Mouse (Mus musculus): ENCODE results near the gene Ier5. TPM values are rescaled to one million over a fixed set of nuclear protein-coding genes. Genes with fewer than 3 reads are reported as not detected.
A peak's percentile ranks its signal among the peaks of the same experiment; 100 is the strongest.

The Ier5 gene
- total RNA-seq, 2 experiments from 2014 or later: 28.2 to 28.6 TPM

DNA sequence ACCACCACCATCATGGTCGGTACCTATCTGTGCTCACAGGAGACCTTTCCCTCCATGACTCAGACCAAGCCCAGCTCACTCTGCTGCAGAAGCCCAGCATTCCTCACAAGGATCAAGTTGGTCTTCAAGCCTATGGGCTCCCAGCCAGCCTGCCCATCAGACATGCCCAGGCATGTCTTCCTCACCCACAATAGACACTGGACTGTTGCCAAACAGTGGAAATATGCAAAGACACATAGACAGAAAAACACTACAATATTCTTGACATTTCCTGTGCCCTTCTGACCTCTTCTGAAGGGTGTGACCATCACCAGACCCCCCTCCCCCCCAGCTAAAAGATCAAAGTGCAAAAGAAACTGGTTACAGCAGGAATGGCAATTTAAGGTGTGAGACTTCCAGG is 43.3 kb downstream of the Ier5 start:
- no peak for DNase-seq (ENCODE audit: extremely low spot score in 1 of 2, low spot score in 1 of 2)

DNA sequence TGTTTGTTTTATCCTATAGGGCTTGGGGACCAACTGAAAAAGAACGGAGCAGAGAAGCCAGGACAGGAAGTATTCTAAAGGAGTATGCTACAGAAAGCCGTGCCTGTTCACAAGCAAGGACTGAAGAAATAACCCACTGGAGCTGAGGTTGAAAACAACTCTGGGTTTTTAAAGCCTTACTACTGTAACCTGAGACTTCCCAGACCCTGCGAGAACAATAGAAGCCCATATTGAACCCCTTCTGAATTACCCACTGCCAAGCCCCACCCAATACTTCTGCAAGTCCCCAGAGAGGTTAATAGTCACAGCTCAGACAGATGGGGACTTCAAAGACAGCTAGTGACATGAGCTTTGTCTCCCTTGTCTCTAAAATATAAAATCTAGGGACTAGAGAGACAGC is 44.4 kb downstream of the Ier5 start:
- DNase-seq (ENCODE audit: extremely low spot score in 1 of 2, low spot score in 1 of 2): no peak

DNA sequence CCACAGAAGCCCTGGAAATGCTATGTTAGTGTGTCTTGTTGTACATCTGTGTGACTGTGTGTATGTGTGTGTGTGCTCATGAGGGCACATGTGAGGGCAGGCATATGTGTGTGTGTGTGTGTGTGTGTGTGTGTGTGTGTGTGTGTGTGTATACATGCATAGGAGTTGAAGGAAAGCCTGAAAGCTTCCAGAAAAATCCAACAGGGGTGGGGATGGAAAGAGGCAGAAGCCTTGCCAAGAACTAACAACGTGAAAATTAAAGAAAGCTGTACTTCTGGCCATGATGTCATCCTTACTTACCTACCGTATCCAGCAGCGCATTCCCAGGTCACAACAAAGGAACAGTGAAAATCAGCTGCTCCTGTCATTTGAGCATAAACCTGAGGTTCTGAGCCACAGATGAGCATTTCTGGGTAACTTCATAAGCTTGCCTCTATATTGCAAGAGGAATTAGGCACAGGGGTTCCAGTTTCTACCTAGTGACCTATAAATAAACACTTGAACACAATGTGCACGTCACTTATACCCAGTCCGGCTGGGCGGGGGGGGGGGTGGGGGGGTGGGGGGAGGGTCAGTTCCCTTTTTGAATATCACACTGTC is 45.0 kb downstream of the Ier5 start:
- DNase-seq (ENCODE audit: extremely low spot score in 1 of 2, low spot score in 1 of 2): no peak

DNA sequence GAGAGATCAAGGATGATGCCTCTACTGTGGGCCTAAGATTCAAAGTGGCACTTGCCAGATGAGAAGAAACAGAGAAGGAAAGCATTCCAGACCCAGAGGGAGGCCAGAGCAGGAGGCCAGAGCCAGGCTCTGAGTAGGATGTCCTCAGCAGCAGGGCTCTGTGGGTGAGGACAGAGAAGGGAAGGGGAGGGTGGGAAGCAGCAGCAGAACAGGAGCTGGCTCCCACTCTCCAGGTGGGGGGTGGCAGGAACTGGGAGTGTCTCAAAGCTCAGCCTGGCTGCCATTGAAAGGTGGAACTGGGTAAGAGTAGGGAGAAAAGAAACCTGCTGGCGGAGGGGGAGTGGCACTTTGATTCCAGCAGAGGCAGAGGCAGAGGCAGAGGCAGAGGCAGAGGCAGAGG is 46.1 kb downstream of the Ier5 start:
- no peak for DNase-seq (ENCODE audit: extremely low spot score in 1 of 2, low spot score in 1 of 2)

DNA sequence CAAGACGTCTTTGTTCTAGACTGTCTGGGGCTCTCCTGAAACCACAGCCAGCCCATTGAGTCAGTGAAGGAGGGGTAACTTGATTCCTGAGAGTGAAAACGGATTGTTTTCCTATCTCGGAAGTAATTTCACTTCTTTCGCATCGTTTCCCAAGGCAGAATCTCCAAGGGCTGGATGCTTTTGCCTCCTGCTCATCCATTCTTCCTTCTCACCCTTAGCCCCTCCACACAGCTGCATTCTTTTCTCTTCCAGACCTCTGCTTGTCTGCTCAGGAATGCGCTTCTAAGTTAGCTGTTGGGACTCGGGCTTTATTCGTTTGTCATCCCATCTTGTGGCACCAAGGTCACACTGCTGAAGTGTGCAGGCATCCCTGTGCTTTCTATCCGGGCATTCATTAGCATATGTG is 46.7 kb downstream of the Ier5 start:
- no peak for DNase-seq (ENCODE audit: extremely low spot score in 1 of 2, low spot score in 1 of 2)

DNA sequence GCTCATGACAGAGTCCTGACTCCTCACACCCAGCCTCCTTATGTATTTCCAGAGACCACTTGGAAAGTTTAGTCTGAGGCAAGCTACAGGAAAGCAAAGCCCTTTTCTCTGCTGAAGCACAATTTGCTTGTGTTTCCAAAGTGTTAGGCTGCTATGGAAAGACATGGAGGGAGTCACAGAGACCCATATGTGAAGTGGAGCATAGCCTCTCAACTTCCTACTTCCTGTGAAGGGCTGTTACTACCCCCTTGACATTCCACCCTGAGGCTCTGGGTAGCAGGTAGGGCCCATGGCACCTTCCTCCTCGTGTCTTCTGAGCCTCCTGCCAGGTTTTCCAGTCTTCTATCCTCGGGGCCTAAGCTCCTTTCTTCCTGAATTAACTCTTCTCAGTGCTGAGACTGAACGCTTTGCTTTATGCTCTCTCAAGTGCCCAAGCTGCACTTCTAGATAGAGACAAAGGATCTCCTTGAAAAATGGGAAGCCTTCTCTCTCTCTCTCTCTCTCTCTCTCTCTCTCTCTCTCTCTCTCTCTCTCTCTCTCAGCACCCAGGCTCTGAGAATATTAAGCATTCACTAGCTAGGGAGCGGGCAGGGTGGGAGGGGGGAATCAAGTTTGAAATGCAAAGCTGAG is 47.2 kb downstream of the Ier5 start:
- DNase-seq (ENCODE audit: extremely low spot score in 1 of 2, low spot score in 1 of 2): no peak

DNA sequence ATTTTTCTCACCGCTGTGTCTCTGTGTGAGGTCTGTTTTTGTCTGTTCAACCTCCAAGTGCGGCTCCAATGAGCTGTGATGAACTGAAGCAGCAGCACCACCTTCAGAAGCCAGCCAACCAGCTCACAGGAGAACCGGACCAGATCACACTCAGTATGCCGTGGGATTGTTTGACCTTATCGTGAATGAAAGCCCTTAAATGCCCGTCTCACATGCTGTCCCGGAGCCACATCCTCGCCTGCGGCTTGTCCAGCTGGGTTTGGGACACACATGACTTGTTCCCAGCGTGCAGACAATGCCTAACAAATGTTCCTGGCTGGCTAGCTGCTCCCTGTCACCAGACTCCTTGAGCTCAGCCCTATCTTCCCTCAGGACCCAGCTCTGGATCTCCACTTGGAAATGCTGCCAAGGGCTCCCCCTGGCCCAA is 47.7 kb downstream of the Ier5 start:
- DNase-seq (ENCODE audit: extremely low spot score in 1 of 2, low spot score in 1 of 2): no peak

DNA sequence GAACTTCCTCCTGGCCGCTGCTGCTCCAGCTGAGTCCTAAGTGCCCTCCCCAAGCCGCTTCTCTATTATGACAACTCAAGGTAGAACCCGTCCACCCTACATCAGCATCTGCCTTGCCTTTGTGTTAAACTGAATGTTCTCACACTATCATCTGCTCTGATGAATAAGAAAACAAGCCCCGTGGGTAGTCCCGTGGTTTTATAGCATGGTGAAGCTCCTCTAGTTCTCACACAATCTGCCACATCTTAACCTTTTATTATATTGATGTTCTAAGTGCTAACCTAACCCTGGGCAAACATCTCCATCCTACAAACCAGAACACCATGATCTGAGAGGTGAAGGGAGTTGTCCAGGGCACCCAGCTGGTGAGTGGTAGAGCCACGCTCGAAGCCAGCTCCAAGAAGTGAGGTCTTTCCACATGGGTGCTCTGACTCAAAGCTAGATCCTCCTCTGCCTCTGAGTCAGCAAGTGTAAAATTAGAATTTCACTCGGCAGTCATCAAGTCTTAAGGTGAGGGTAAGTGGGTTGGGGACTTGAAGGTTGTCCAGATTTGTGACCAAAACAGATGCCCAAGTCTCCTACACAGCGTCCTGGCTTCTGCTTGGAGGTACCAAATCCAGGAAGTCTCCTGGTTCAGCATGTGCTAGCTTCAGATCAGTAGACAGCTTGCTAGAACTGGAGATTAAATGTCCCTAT is 48.4 kb downstream of the Ier5 start:
- no peak for DNase-seq (ENCODE audit: extremely low spot score in 1 of 2, low spot score in 1 of 2)

DNA sequence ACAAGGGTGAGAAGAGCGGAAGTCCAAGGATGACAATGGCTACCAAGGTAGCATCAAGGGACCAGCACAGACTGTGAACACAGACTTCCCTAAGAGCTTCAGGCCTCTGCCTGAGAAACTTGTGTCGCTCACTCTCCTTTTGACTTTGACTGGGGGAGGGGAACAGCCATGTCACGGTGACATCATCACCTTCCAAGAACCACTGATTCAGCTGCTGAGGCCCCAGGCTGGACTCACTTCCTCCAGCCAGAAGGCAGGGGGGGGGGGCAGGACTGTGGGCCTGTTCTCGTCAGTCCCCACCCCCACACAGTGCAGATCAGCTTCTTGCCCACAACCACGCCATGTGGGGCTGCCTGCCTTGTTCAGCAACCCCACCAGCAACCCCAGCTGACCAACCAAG is 49.3 kb downstream of the Ier5 start:
- no peak for DNase-seq (ENCODE audit: extremely low spot score in 1 of 2, low spot score in 1 of 2)

DNA sequence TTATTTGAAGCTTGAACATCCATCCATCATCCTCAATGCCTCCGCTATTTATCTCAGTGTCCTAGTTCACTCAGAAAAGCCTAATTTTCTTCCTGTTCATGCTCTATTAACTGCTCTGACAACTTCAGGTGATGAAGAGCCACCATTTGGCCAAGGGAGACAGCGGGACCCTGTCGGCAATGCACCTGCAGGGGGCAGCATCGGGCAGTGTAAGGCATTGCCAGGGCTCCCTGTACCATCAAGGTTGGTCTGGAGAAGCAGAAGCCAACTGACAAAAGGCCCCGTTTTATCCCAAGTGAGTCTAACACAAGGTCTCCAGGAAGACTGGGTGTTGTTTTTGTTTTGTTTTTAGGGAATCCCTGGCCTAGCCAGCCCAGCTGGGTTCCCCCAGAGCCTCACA is 50.5 kb downstream of the Ier5 start:
- peak; percentile 94 to 99 for DNase-seq (ENCODE audit: extremely low spot score in 1 of 2, low spot score in 1 of 2)

Other genes starting within 250 kb of the Ier5 start
- gene Cacna1e, start 215.1 kb downstream of the Ier5 start, total RNA-seq (2021): 100 to 1,000 TPM; 165 to 231 TPM
- gene Mr1, start 47.2 kb upstream of the Ier5 start, total RNA-seq (2021): 1 to 10 TPM; 2.2 to 3.3 TPM
- gene Stx6, start 59.1 kb upstream of the Ier5 start, total RNA-seq (2021): 100 to 1,000 TPM; 118 to 122 TPM
- 10 to 100 TPM in 1 of 2 experiments, 1 to 10 TPM in 1; 8.1 to 11.6 TPM for gene BC034090, start 144.8 kb upstream of the Ier5 start, total RNA-seq (2021)

Measured in layer of hippocampus, postnatal 25 days (tissue).